Mouse (Mus musculus): ENCODE data around the gene Enoph1. TPM values are rescaled to one million over a fixed set of nuclear protein-coding genes. Genes with fewer than 3 reads are reported as not detected.

Gene Enoph1
- polyA plus RNA-seq, 1 experiment from 2014 or later: 69.1 TPM

- Histone ChIP-seq H3K4me1 (replicated peaks; ENCODE audit: control insufficient read depth, insufficient read depth, low read length) (peaks cover 23% of the 10 kb centered on the region), H3K9ac (replicated peaks; ENCODE audit: low read depth, low read length) (no peak overlapping the region), H3K27ac (ENCODE audit: low read length) (0 out of 2 replicates have a peak overlapping the region, but pooled peaks have one; percentile 0), H3K4me3 (replicated peaks; ENCODE audit: low read length) (no peak overlapping the region), H3K36me3 (ENCODE audit: control insufficient read depth, insufficient read depth) (peaks cover 31% of the 10 kb centered on the region), H3K27me3 (replicated peaks; ENCODE audit: control insufficient read depth, insufficient read depth, low read length) (no peaks in the 10 kb centered on the region), H3K9me3 (ENCODE audit: control insufficient read depth, low read length) (no peaks in the 10 kb centered on the region), H3K4me2 (ENCODE audit: low read length) (no peak overlapping the region)
- no peak for ATAC-seq
- WGBS: 19% methylated on average over 6 of the region's 6 CpGs
These were observed 19.5 kb downstream of the Enoph1 start for GRCm38 (mm10) chr5:100059326-100059725.

GRCm38 (mm10) chr5:100060876-100061275 lies 21.1 kb downstream of the Enoph1 start:
- H3K4me3 ChIP-seq (replicated peaks; ENCODE audit: low read length): no peak overlapping the region
- ATAC-seq: no peak
- H3K4me2 ChIP-seq (ENCODE audit: low read length): no peak overlapping the region
- H3K4me1 ChIP-seq (replicated peaks; ENCODE audit: control insufficient read depth, insufficient read depth, low read length): peaks cover 21% of the 10 kb centered on the region
- no peaks in the 10 kb centered on the region for H3K27me3 ChIP-seq (replicated peaks; ENCODE audit: control insufficient read depth, insufficient read depth, low read length)
- 98% methylated on average over 14 of the region's 14 CpGs for WGBS
- no peaks in the 10 kb centered on the region for H3K9me3 ChIP-seq (ENCODE audit: control insufficient read depth, low read length)
- peaks cover 36% of the 10 kb centered on the region for H3K36me3 ChIP-seq (ENCODE audit: control insufficient read depth, insufficient read depth)
- H3K9ac ChIP-seq (replicated peaks; ENCODE audit: low read depth, low read length): no peak overlapping the region
- H3K27ac ChIP-seq (ENCODE audit: low read length): no peak overlapping the region

GRCm38 (mm10) chr5:100067579-100067978 lies 27.8 kb downstream of the Enoph1 start:
- peaks cover 20% of the 10 kb centered on the region for H3K36me3 ChIP-seq (ENCODE audit: control insufficient read depth, insufficient read depth)
- ATAC-seq: no peak
- no peak overlapping the region for H3K9ac ChIP-seq (replicated peaks; ENCODE audit: low read depth, low read length)
- H3K4me3 ChIP-seq (replicated peaks; ENCODE audit: low read length): no peak overlapping the region
- no peaks in the 10 kb centered on the region for H3K27me3 ChIP-seq (replicated peaks; ENCODE audit: control insufficient read depth, insufficient read depth, low read length)
- no peak overlapping the region for H3K4me2 ChIP-seq (ENCODE audit: low read length)
- 0 out of 2 replicates have a peak, but pooled peaks cover 3% of the 10 kb centered on the region for H3K4me1 ChIP-seq (replicated peaks; ENCODE audit: control insufficient read depth, insufficient read depth, low read length)
- 92% methylated on average over 16 of the region's 16 CpGs for WGBS
- H3K9me3 ChIP-seq (ENCODE audit: control insufficient read depth, low read length): no peaks in the 10 kb centered on the region
- no peak overlapping the region for H3K27ac ChIP-seq (ENCODE audit: low read length)

- ATAC-seq: no peak
- H3K4me3 ChIP-seq (replicated peaks; ENCODE audit: low read length): no peak overlapping the region
- no peak overlapping the region for H3K27ac ChIP-seq (ENCODE audit: low read length)
- no peaks in the 10 kb centered on the region for H3K27me3 ChIP-seq (replicated peaks; ENCODE audit: control insufficient read depth, insufficient read depth, low read length)
- H3K36me3 ChIP-seq (ENCODE audit: control insufficient read depth, insufficient read depth): peaks cover 7% of the 10 kb centered on the region; the same call in 1 of the 2 replicates
- H3K4me1 ChIP-seq (replicated peaks; ENCODE audit: control insufficient read depth, insufficient read depth, low read length): 0 out of 2 replicates have a peak, but pooled peaks cover 3% of the 10 kb centered on the region
- H3K9me3 ChIP-seq (ENCODE audit: control insufficient read depth, low read length): no peaks in the 10 kb centered on the region
- WGBS: 91% methylated on average over 2 of the region's 2 CpGs
- H3K4me2 ChIP-seq (ENCODE audit: low read length): no peak overlapping the region
- H3K9ac ChIP-seq (replicated peaks; ENCODE audit: low read depth, low read length): no peak overlapping the region
These were observed 29.7 kb downstream of the Enoph1 start for GRCm38 (mm10) chr5:100069526-100069925.

- Histone ChIP-seq H3K9ac (replicated peaks; ENCODE audit: low read depth, low read length) (no peak overlapping the region), H3K27me3 (replicated peaks; ENCODE audit: control insufficient read depth, insufficient read depth, low read length) (no peaks in the 10 kb centered on the region), H3K4me1 (replicated peaks; ENCODE audit: control insufficient read depth, insufficient read depth, low read length) (0 out of 2 replicates have a peak, but pooled peaks cover 3% of the 10 kb centered on the region), H3K4me3 (replicated peaks; ENCODE audit: low read length) (no peak overlapping the region), H3K4me2 (ENCODE audit: low read length) (no peak overlapping the region), H3K9me3 (ENCODE audit: control insufficient read depth, low read length) (no peaks in the 10 kb centered on the region), H3K36me3 (ENCODE audit: control insufficient read depth, insufficient read depth) (0 out of 2 replicates have a peak, but pooled peaks cover 4% of the 10 kb centered on the region), H3K27ac (ENCODE audit: low read length) (no peak overlapping the region)
- ATAC-seq: peak; percentile 72
- WGBS: 24% methylated on average over 3 of the region's 3 CpGs
These were observed 30.5 kb downstream of the Enoph1 start for GRCm38 (mm10) chr5:100070255-100070654.

- no peak overlapping the region for H3K9ac ChIP-seq (replicated peaks; ENCODE audit: low read depth, low read length)
- no peak overlapping the region for H3K27ac ChIP-seq (ENCODE audit: low read length)
- no peaks in the 10 kb centered on the region for H3K9me3 ChIP-seq (ENCODE audit: control insufficient read depth, low read length)
- 0 out of 2 replicates have a peak, but pooled peaks cover 3% of the 10 kb centered on the region for H3K4me1 ChIP-seq (replicated peaks; ENCODE audit: control insufficient read depth, insufficient read depth, low read length)
- H3K4me3 ChIP-seq (replicated peaks; ENCODE audit: low read length): no peak overlapping the region
- H3K4me2 ChIP-seq (ENCODE audit: low read length): no peak overlapping the region
- WGBS: 86% methylated on average over 5 of the region's 5 CpGs
- H3K36me3 ChIP-seq (ENCODE audit: control insufficient read depth, insufficient read depth): 0 out of 2 replicates have a peak, but pooled peaks cover 4% of the 10 kb centered on the region
- H3K27me3 ChIP-seq (replicated peaks; ENCODE audit: control insufficient read depth, insufficient read depth, low read length): no peaks in the 10 kb centered on the region
- ATAC-seq: no peak
These were observed 31.8 kb downstream of the Enoph1 start for GRCm38 (mm10) chr5:100071541-100071940.

GRCm38 (mm10) chr5:100072557-100072956 lies 32.8 kb downstream of the Enoph1 start:
- H3K27ac ChIP-seq (ENCODE audit: low read length): no peak overlapping the region
- H3K4me1 ChIP-seq (replicated peaks; ENCODE audit: control insufficient read depth, insufficient read depth, low read length): no peaks in the 10 kb centered on the region; the same call in 1 of the 2 replicates
- WGBS: 20% methylated on average over 9 of the region's 9 CpGs
- H3K4me2 ChIP-seq (ENCODE audit: low read length): no peak overlapping the region
- H3K9me3 ChIP-seq (ENCODE audit: control insufficient read depth, low read length): no peaks in the 10 kb centered on the region
- no peaks in the 10 kb centered on the region for H3K27me3 ChIP-seq (replicated peaks; ENCODE audit: control insufficient read depth, insufficient read depth, low read length)
- H3K9ac ChIP-seq (replicated peaks; ENCODE audit: low read depth, low read length): no peak overlapping the region
- H3K36me3 ChIP-seq (ENCODE audit: control insufficient read depth, insufficient read depth): 0 out of 2 replicates have a peak, but pooled peaks cover 3% of the 10 kb centered on the region
- ATAC-seq: no peak
- no peak overlapping the region for H3K4me3 ChIP-seq (replicated peaks; ENCODE audit: low read length)

GRCm38 (mm10) chr5:100074571-100074970 lies 34.8 kb downstream of the Enoph1 start:
- WGBS: 67% methylated on average over 4 of the region's 4 CpGs
- Histone ChIP-seq H3K4me3 (replicated peaks; ENCODE audit: low read length) (no peak overlapping the region), H3K4me1 (replicated peaks; ENCODE audit: control insufficient read depth, insufficient read depth, low read length) (peaks cover 4% of the 10 kb centered on the region), H3K36me3 (ENCODE audit: control insufficient read depth, insufficient read depth) (no peaks in the 10 kb centered on the region), H3K27me3 (replicated peaks; ENCODE audit: control insufficient read depth, insufficient read depth, low read length) (no peaks in the 10 kb centered on the region), H3K4me2 (ENCODE audit: low read length) (no peak overlapping the region), H3K9me3 (ENCODE audit: control insufficient read depth, low read length) (no peaks in the 10 kb centered on the region), H3K9ac (replicated peaks; ENCODE audit: low read depth, low read length) (no peak overlapping the region), H3K27ac (ENCODE audit: low read length) (no peak overlapping the region)
- ATAC-seq: no peak

GRCm38 (mm10) chr5:100079040-100079930 lies 39.5 kb downstream of the Enoph1 start:
- 37% methylated on average over 36 of the region's 36 CpGs for WGBS

More at GRCm38 (mm10) chr5:100079040-100079930, 39.5 kb downstream of the Enoph1 start:
- Histone ChIP-seq H3K36me3 (ENCODE audit: control insufficient read depth, insufficient read depth) (no peaks in the 10 kb centered on the region), H3K9me3 (ENCODE audit: control insufficient read depth, low read length) (no peaks in the 10 kb centered on the region), H3K9ac (replicated peaks; ENCODE audit: low read depth, low read length) (peak overlapping the region; percentile 0; the same call in 1 of the 2 replicates), H3K4me1 (replicated peaks; ENCODE audit: control insufficient read depth, insufficient read depth, low read length) (peaks cover 14% of the 10 kb centered on the region), H3K27ac (ENCODE audit: low read length) (no peak overlapping the region), H3K27me3 (replicated peaks; ENCODE audit: control insufficient read depth, insufficient read depth, low read length) (no peaks in the 10 kb centered on the region), H3K4me3 (replicated peaks; ENCODE audit: low read length) (peak overlapping the region; percentile 6), H3K4me2 (ENCODE audit: low read length) (peak overlapping the region; percentile 35)
- peak; percentile 45 for ATAC-seq

Data from forebrain, embryonic 16.5 days (tissue).